Mouse (Mus musculus) retina, adult 2 months (tissue): ENCODE results near the gene Kitl.

Source experiments
- DNase-seq: peaks from one replicate; pipeline ENCODE4 v3.0.0-alpha.2; 2012; ENCODE audit warnings: low read depth, low spot score

Gene Kitl

DNA sequence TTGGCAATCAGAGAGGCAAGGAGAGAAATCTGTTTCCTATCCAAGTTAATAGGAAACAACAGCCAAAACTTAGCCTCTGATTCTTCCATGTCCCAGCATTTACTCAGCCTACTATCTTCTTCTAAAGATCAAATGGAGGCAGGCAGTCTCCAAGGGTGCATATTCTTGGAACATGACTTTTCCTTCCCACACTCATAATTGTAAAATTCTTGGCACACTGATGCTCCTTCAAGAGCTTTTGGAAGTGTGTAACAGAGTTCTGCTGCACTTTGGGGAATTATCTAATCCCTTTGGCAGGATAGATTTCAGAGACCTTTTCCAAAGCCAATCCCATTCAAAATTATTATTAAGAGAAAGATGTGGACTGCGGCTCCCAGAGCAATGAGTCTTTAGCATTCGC is 100.1 kb downstream of the Kitl start:
- no peak for DNase-seq

DNA sequence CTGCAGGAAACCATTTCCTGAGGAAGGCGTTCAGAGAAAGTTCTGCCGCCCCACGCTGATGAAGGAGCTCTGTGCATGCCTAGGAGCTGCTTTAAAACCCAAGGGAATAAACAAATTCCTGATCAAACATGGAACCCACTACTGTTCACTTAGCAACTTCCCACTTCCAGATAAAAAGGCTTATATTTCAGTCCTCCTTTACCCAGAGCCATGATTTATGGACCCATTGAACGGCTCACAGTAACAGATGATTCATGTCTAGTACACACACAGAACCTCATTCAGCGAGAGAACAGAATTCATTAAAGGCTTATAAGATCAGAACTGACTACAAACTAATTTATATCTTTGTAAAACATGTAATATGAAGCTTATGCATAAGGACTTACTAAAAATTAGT is 109.0 kb downstream of the Kitl start:
- DNase-seq, result no peak

DNA sequence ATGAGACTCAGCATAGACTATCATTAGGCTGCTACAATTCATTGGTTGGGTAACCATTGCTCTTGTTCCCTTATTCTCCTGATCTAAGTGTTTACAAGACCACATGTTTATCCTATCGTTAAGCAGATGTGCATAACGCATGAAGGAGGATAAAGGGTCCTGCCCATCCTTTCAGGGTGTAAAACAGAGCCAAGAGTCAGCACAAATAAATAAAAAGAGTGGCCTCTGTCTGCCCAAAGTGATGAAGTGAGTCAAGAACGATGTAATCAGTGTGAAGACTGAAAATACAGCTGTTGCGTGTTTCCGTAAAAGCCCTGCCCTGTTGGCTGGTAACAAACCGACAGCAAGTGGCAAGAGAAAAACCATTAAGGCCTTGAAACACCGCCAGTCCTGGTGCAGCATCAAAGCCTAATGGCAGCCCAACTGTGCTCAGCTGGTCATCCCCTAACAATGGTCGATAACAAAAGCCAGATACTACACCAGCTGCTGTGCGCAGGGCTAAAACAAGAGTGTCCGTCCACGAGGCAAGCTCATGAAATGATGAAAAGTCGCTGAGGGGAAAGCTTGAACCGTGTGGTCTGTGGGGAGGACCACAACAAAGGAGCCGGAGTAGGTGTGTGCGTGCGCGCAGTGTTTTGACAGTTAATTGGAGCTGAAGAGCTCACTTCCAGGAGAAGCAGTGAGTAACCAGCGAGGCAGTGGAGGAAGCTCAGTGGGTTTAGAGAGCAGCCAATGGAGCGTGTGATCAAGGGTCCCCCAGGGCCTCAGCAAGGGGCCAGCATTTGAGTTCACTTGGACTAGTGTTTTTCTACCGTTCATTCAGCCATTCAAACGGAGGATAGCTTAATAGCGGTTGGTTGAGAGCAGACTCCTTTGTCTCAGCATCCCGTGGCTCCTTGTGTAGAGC is 112.7 kb downstream of the Kitl start:
- DNase-seq, result no peak

DNA sequence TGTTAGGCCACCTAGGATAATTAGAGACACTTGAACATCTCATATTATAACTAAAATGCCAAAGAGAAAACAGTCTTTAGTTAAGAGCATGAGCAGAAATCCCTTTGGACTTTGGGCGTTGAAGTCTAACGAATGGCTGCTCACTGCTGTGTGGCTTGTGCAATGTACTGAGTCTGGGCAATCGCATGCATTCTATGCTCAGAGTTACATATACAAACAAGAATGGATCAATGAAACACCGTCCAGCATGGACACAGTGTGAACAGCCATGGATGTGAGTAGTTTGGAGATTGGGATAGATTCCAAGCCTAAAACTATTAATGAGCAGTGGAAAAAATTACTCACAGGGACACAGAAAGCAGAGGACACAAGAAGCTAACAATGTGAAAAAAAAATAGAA is 116.2 kb downstream of the Kitl start:
- DNase-seq, result no peak

DNA sequence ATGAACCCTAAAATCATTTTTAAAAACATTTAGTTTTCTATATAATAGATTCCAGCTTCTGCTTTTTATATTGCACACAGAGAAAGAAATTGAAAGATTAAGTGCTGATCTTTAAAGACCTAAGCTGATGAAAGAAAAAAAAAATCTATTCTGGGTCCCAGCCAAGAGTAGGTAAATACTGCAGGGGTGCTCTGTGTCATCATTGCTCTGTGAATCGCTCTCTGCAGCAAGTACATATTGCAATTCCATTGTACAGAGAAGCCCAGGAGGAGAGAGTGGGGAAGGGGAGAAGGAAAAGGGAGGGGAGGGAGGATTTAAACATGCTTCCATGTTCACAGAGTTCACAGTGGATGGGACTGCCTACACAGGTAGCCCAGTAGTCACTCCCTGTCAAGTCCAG is 116.9 kb downstream of the Kitl start:
- DNase-seq, result no peak

DNA sequence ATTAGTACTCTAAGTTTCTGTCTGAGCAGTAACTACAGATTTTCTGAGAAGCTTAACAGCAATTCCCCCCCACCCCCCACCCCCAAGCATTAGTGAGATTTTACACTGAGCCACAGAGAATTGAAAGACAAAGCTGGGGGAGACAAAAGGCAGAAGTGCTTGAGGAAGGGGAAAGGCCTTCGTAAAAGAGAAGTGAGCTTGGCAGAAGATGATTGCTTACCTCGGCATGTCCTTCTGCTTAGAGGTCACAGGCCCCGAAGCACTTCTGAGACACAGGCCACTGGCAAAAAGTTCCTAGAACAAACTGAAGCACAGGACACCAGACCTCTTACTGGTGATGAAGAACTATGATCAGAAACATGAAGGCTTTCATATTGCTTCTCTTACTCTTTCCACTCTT is 123.1 kb downstream of the Kitl start:
- DNase-seq, result no peak

DNA sequence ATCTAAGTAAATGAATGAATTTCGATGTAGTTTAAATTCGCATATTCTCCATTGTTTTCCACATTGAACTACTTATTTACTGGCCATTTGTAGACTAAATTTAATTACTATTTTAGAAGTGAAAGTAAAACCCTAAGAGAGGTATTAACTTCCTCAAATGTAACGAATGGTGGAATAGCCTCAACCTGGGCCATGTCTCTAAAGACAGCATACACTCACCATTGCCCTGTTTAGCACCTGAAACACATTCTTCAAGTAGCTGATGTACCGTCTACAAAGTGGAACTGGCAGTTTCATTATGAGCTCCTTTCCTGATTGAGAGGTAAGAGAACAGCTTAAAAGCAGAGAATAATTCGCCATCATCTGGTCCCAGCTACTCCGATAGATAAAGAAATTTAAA is 132.7 kb downstream of the Kitl start:
- no peak for DNase-seq
